Mouse (Mus musculus) limb, embryonic 13.5 days (tissue): ENCODE data around the gene Stxbp1. TPM values are rescaled to one million over a fixed set of nuclear protein-coding genes. Genes with fewer than 3 reads are reported as not detected.

Source experiments
- ATAC-seq: fragments of 200-750 bp; cut with Nextera tagmentation; 2 replicates; pipeline ENCODE4 v1.8.0; 2017; ENCODE audit warnings: low read depth, moderate number of reproducible peaks, moderate TSS enrichment; ENCODE audit not compliant: low FRiP score
- H3K27ac ChIP-seq: fragments of 300-500 bp; sonication (generic); 2 replicates; pipeline ENCODE4 v1.5.1; 2015; ENCODE audit warnings: inconsistent platforms, mild to moderate bottlenecking, moderate library complexity
- H3K27me3 ChIP-seq: fragments of 300-500 bp; sonication (generic); 2 replicates; pipeline ENCODE4 v1.6.1; 2015; ENCODE audit warnings: mild to moderate bottlenecking, inconsistent platforms
- H3K36me3 ChIP-seq: fragments of 300-500 bp; sonication (generic); 2 replicates; pipeline ENCODE4 v1.6.1; 2015; ENCODE audit warnings: inconsistent platforms, mild to moderate bottlenecking, moderate library complexity
- H3K4me1 ChIP-seq: fragments of 300-500 bp; sonication (generic); 2 replicates; pipeline ENCODE4 v1.6.1; 2015; ENCODE audit warnings: inconsistent platforms
- H3K4me2 ChIP-seq: fragments of 300-500 bp; sonication (generic); replicated peaks from 2 replicates; pipeline ENCODE4 v1.6.1; 2015; ENCODE audit warnings: inconsistent platforms, mild to moderate bottlenecking, moderate library complexity
- H3K4me3 ChIP-seq: fragments of 300-500 bp; sonication (generic); 2 replicates; pipeline ENCODE4 v1.5.1; 2015; ENCODE audit warnings: moderate library complexity, mild to moderate bottlenecking, inconsistent platforms
- H3K9ac ChIP-seq: fragments of 300-500 bp; sonication (generic); 2 replicates; pipeline ENCODE4 v1.6.1; 2015; ENCODE audit warnings: mild to moderate bottlenecking, inconsistent platforms
- H3K9me3 ChIP-seq: fragments of 300-500 bp; sonication (generic); 2 replicates; pipeline ENCODE4 v1.6.1; 2016; ENCODE audit warnings: inconsistent platforms
- WGBS: fragments of 180-500 bp; shearing (Covaris S2); methylation state at CpG from one replicate; pipeline ENCODE4 v1.1.7; 2015; 5-methylcytosine and 5-hydroxymethylcytosine counted together
- polyA plus RNA-seq: library from polyadenylated mRNA; unstranded; fragments of >200 nt; fragmentation: Nextera tagmentation; extraction: Ambion mirVana; gene quantifications from 2 replicates; pipeline ENCODE4 v1.2.1, GENCODE M21; 2015

The Stxbp1 gene
- polyA plus RNA-seq, 1 experiment from 2014 or later: 20.8 TPM

DNA sequence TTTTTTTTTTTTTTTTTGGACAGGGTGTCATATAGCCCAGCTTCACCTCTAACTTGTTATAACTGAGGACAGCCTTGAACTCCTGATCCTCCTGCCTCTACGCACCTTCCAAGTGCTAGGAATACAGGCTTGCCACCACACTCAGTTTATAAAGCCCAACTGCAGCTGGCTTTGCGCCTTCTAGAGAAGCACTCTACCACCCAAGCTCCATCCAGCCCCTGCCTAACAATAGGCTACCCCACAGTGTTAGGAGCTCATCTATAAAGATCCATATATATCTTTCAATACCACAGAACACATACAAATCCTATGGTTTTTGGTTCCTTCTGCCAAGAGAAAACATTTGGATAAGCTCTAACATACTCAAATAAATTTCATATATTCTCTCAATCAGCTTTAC is 30.5 kb downstream of the Stxbp1 start:
- no peaks in the 10 kb centered on the region for H3K27me3 ChIP-seq
- H3K9me3 ChIP-seq: no peaks in the 10 kb centered on the region
- peaks cover 20% of the 10 kb centered on the region for H3K4me1 ChIP-seq
- no peak overlapping the region for H3K27ac ChIP-seq
- H3K4me3 ChIP-seq: no peak overlapping the region
- peaks cover 36% of the 10 kb centered on the region for H3K36me3 ChIP-seq
- 90% methylated on average over 2 of the region's 2 CpGs for WGBS
- no peak for ATAC-seq
- H3K9ac ChIP-seq: no peak overlapping the region
- peak overlapping the region; percentile 25; the same call in 1 of the 2 replicates for H3K4me2 ChIP-seq

GRCm38 (mm10) chr2:32811959-32812358 is 35.1 kb downstream of the Stxbp1 start:
- Histone ChIP-seq H3K27ac (no peak overlapping the region), H3K4me1 (peaks cover 5% of the 10 kb centered on the region), H3K36me3 (peaks cover 59% of the 10 kb centered on the region), H3K4me2 (no peak overlapping the region), H3K27me3 (no peaks in the 10 kb centered on the region), H3K4me3 (no peak overlapping the region), H3K9me3 (no peaks in the 10 kb centered on the region), H3K9ac (no peak overlapping the region)
- no peak for ATAC-seq
- WGBS: 83% methylated on average over 8 of the region's 8 CpGs

DNA sequence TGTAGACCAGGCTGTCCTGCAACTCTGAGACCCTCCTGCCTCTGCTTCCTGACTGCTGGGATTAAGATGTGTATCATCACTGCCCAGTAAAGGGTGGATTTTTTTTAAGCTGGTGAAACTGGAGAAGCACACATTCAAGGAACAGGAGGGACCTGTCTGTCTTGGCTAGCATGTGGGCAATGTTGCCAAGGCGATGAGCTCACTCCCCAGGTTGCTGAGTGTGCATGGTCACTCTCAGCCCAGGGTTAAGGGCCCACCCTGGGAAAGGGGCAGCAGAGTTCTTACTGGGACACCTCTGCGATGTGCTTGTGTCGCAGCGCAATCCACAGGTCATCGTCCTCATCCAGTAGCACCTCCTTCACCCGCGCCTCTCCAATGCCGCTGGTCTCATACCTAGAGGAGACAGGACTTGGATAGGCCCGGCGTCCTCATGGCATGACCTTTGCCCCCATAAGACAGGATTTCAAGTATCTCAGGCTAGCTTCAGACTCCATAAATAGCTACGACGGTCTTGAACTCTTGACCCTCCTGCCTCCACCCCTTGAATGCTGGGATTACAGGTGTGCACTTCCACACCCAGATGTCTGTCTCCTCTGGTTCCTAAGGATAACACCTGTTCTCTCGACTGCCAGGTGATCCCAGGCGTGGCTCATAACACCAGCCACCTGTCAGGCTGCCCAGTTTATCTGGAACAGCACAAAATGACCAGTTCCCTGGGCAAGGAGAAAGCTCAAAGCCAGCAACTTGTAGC is 38.1 kb downstream of the Stxbp1 start:
- no peak overlapping the region for H3K4me3 ChIP-seq
- peaks cover 66% of the 10 kb centered on the region for H3K36me3 ChIP-seq
- H3K27ac ChIP-seq: no peak overlapping the region
- no peaks in the 10 kb centered on the region for H3K27me3 ChIP-seq
- no peaks in the 10 kb centered on the region; the same call in none of the 2 replicates for H3K4me1 ChIP-seq
- no peaks in the 10 kb centered on the region for H3K9me3 ChIP-seq
- no peak overlapping the region for H3K9ac ChIP-seq
- no peak for ATAC-seq
- H3K4me2 ChIP-seq: no peak overlapping the region
- 85% methylated on average over 14 of the region's 14 CpGs for WGBS

GRCm38 (mm10) chr2:32798251-32798962 is 48.6 kb downstream of the Stxbp1 start:
- no peak overlapping the region for H3K4me2 ChIP-seq
- ATAC-seq: no peak
- H3K9me3 ChIP-seq: no peaks in the 10 kb centered on the region
- H3K4me1 ChIP-seq: no peaks in the 10 kb centered on the region
- H3K36me3 ChIP-seq: peaks cover 91% of the 10 kb centered on the region
- no peak overlapping the region for H3K4me3 ChIP-seq
- WGBS: 61% methylated on average over 10 of the region's 10 CpGs
- H3K27ac ChIP-seq: no peak overlapping the region
- no peak overlapping the region for H3K9ac ChIP-seq
- no peaks in the 10 kb centered on the region for H3K27me3 ChIP-seq

- WGBS: 84% methylated on average over 13 of the region's 13 CpGs
- H3K27ac ChIP-seq: no peak overlapping the region
- H3K27me3 ChIP-seq: no peaks in the 10 kb centered on the region
- ATAC-seq: no peak
- H3K36me3 ChIP-seq: peaks cover 81% of the 10 kb centered on the region
- no peak overlapping the region for H3K9ac ChIP-seq
- no peak overlapping the region for H3K4me3 ChIP-seq
- H3K4me2 ChIP-seq: no peak overlapping the region
- no peaks in the 10 kb centered on the region for H3K4me1 ChIP-seq
- H3K9me3 ChIP-seq: no peaks in the 10 kb centered on the region
These were observed 51.2 kb downstream of the Stxbp1 start for GRCm38 (mm10) chr2:32795748-32796418.

GRCm38 (mm10) chr2:32791297-32791696 is 55.7 kb downstream of the Stxbp1 start:
- WGBS: 85% methylated on average over 6 of the region's 6 CpGs
- no peaks in the 10 kb centered on the region for H3K9me3 ChIP-seq
- ATAC-seq: no peak
- H3K36me3 ChIP-seq: peaks cover 42% of the 10 kb centered on the region
- H3K4me1 ChIP-seq: no peaks in the 10 kb centered on the region
- H3K4me3 ChIP-seq: no peak overlapping the region
- no peak overlapping the region for H3K9ac ChIP-seq
- H3K27me3 ChIP-seq: no peaks in the 10 kb centered on the region
- no peak overlapping the region for H3K27ac ChIP-seq
- no peak overlapping the region for H3K4me2 ChIP-seq

DNA sequence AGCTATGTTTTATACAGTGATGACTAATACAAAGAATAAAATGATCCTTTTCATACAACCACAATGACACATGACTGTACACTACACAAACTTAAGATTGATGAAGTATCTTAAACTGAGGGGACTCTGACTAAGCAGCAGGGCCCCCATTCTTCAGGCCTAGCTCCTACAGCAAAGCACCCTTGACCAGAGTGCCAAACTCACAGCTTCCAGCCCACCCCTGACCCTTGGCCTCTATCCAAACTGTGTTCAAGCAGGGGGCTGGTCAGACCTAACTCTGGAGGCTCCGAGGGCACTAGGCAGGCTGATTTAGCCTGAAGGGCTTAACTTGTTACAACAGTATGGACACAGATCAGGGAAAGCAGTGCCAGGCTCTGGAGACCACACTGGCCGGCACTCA is 58.5 kb downstream of the Stxbp1 start:
- ATAC-seq: no peak
- WGBS: 42% methylated on average over 2 of the region's 2 CpGs

DNA sequence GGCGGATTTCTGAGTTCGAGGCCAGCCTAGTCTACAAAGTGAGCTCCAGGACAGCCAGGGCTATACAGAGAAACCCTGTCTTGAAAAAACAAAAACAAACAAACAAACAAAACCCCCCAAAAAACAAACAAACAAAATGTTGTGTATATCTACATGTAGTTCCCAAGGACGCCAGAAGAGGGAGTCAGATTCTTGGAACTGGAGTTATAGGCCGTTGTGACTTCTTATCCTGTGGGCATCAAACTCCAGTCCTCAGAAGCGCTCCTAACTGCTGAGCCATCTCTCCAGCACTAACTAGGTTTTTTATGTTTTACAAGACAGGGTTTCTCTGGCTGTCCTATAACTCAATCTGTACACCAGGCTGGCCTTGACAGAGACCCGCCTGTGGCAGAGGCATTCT is 59.9 kb downstream of the Stxbp1 start:
- no peaks in the 10 kb centered on the region for H3K9me3 ChIP-seq
- no peak overlapping the region for H3K4me2 ChIP-seq
- H3K9ac ChIP-seq: no peak overlapping the region
- no peak overlapping the region for H3K4me3 ChIP-seq
- WGBS: 57% methylated on average over 6 of the region's 6 CpGs
- H3K4me1 ChIP-seq: peaks cover 7% of the 10 kb centered on the region; the same call in 1 of the 2 replicates
- H3K27ac ChIP-seq: no peak overlapping the region
- peaks cover 12% of the 10 kb centered on the region; the same call in 1 of the 2 replicates for H3K36me3 ChIP-seq
- ATAC-seq: no peak
- H3K27me3 ChIP-seq: no peaks in the 10 kb centered on the region

More for the DNA sequence above, 58.5 kb downstream of the Stxbp1 start:
- Histone ChIP-seq H3K9me3 (no peaks in the 10 kb centered on the region), H3K27me3 (no peaks in the 10 kb centered on the region), H3K9ac (no peak overlapping the region), H3K4me2 (no peak overlapping the region), H3K4me3 (no peak overlapping the region), H3K27ac (no peak overlapping the region), H3K36me3 (peaks cover 15% of the 10 kb centered on the region; the same call in 1 of the 2 replicates), H3K4me1 (peaks cover 7% of the 10 kb centered on the region; the same call in 1 of the 2 replicates)

DNA sequence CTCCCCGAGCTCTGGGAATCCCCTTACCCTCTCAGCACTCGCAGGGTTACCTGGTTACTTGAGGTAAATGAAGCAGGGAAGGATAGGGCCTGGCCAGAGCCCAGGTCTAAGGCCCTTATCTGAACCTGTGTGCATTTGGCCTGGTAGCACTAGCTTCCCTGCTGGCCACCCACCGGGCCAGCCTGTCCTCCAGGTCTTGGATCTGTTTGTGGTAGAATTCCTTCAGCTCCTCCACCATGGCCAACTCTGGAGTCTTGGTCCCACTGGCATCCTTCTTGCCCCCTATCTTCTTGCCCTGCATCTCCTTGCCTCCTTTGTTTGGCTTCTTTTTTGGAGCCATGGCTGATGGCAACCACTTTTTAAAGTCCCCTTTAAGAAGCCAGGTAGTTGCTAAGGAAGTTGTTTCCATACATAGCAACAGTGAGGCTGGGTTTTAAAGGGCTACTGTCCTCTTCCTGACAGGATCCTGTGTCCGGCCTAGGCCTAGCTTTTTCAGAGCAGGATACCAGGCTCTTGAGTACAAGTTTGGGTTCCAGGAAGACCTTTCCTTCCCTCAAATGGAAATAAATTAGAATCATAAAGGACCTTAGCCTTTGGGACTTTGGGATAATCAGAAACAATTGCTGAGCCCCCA is 62.9 kb downstream of the Stxbp1 start, which contains the start of gene Cfap157:
Gene Cfap157, minus strand, starts transcription at position 381 of the 634 bp plus-strand sequence.
- Histone ChIP-seq H3K9ac (no peak within 1 kb of the TSS), H3K27ac (0 out of 2 replicates have a peak within 1 kb of the TSS, but pooled peaks have one; percentile 40)
- no peak for ATAC-seq

DNA sequence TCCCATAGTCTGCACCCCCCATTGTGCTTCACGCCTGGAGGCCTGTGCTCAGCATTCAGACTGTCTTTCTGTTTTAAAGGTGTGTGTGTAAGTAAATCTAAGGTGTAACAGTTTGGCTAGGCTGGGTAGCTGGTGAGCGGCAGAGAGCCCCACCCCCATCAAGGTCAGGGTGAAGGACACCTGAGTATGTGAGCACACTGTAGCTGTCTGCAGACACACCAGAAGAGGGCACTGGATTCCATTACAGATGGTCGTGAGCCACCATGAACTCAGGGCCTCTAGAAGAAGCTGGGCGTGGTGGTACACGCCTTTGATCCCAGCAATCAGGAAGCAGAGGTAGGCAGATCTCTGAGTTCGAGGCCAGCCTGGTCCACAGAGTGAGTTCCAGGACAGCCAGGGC is 65.3 kb downstream of the Stxbp1 start:
- H3K4me3 ChIP-seq: no peak overlapping the region
- H3K9ac ChIP-seq: no peak overlapping the region
- ATAC-seq: no peak
- no peak overlapping the region for H3K4me2 ChIP-seq
- no peak overlapping the region for H3K27ac ChIP-seq
- 78% methylated on average over 6 of the region's 6 CpGs for WGBS
- no peaks in the 10 kb centered on the region for H3K9me3 ChIP-seq
- peaks cover 2% of the 10 kb centered on the region; the same call in 1 of the 2 replicates for H3K27me3 ChIP-seq
- H3K4me1 ChIP-seq: peaks cover 7% of the 10 kb centered on the region; the same call in 1 of the 2 replicates
- H3K36me3 ChIP-seq: no peaks in the 10 kb centered on the region

More for the DNA sequence above, 62.9 kb downstream of the Stxbp1 start, which contains the start of gene Cfap157:
- peak within 1 kb of the TSS; percentile 12; the same call in 1 of the 2 replicates for H3K4me2 ChIP-seq
- WGBS: 51% methylated on average over 4 of the region's 4 CpGs
- H3K36me3 ChIP-seq: no peaks in the 10 kb centered on the region
- H3K4me3 ChIP-seq: no peak within 1 kb of the TSS
- peaks cover 7% of the 10 kb centered on the region; the same call in 1 of the 2 replicates for H3K4me1 ChIP-seq
- no peaks in the 10 kb centered on the region for H3K27me3 ChIP-seq
- H3K9me3 ChIP-seq: no peaks in the 10 kb centered on the region

GRCm38 (mm10) chr2:32779714-32780113 is 67.3 kb downstream of the Stxbp1 start:
- Histone ChIP-seq H3K27me3 (peaks cover 7% of the 10 kb centered on the region), H3K4me3 (no peak overlapping the region), H3K36me3 (no peaks in the 10 kb centered on the region), H3K9ac (no peak overlapping the region), H3K4me2 (no peak overlapping the region), H3K4me1 (peaks cover 19% of the 10 kb centered on the region), H3K27ac (no peak overlapping the region), H3K9me3 (no peaks in the 10 kb centered on the region)
- no peak for ATAC-seq
- WGBS: 86% methylated on average over 6 of the region's 6 CpGs
